Mouse (Mus musculus): ENCODE data around the gene Pde4d. TPM values are rescaled to one million over a fixed set of nuclear protein-coding genes. Genes with fewer than 3 reads are reported as not detected.

Pde4d gene
- polyA plus RNA-seq, 1 experiment from 2014 or later: 13.5 TPM

DNA sequence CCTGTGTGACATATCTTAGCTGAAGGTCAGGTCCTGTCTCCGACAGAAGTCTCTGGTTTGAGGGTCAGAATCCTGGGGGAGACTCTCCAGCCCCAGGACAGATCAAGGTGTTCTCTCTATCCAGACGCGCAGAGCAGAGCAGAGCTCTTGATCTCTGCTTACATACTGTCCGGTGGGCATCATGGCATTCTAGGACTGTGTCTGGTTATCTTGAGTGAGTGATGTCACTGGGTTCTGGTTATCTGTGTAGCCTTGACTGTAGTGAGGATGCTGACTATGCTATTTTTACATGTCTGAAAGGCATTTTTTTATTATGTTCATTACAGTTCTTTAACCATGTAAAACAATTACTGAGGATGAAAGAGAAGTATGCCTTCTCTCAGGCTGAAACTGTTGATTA lies 797.3 kb downstream of the Pde4d start:
- no peaks in the 10 kb centered on the region for H3K9me3 ChIP-seq
- no peak for DNase-seq (ENCODE audit: low spot score)
- H3K27me3 ChIP-seq (ENCODE audit: insufficient read depth, poor library complexity, severe bottlenecking): no peaks in the 10 kb centered on the region
- no peaks in the 10 kb centered on the region for H3K36me3 ChIP-seq
- H3K27ac ChIP-seq: no peak overlapping the region
- H3K4me1 ChIP-seq (replicated peaks): no peaks in the 10 kb centered on the region
- H3K4me3 ChIP-seq: no peak overlapping the region
- 90% methylated on average over 4 of the region's 4 CpGs for WGBS

GRCm38 (mm10) chr13:109249315-109249714 lies 799.6 kb downstream of the Pde4d start:
- H3K36me3 ChIP-seq: no peaks in the 10 kb centered on the region
- no peaks in the 10 kb centered on the region for H3K9me3 ChIP-seq
- H3K4me1 ChIP-seq (replicated peaks): no peaks in the 10 kb centered on the region
- H3K4me3 ChIP-seq: no peak overlapping the region
- H3K27me3 ChIP-seq (ENCODE audit: insufficient read depth, poor library complexity, severe bottlenecking): no peaks in the 10 kb centered on the region
- DNase-seq (ENCODE audit: low spot score): no peak
- no peak overlapping the region for H3K27ac ChIP-seq

DNA sequence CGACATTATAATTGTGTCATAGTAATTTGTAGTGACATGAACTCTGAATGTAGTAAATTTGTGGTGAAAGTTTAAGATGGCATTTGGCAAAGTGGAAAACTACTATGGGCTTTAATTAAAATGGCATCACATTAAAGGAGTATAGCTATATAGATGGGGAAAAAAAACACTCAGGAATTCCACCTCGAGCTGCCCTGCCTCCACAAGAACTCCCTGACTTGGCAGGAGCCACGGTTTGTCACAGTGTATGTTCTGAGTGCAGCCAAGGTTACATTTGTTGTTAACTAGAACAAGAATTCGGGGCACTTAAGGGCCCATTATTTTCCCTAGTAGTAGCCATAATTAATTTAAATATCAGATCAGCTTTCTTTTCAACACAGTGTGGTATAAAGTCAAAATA lies 805.9 kb downstream of the Pde4d start:
- DNase-seq (ENCODE audit: low spot score): no peak
- H3K27me3 ChIP-seq (ENCODE audit: insufficient read depth, poor library complexity, severe bottlenecking): no peaks in the 10 kb centered on the region
- H3K36me3 ChIP-seq: no peaks in the 10 kb centered on the region
- 78% methylated on average over 4 of the region's 4 CpGs for WGBS
- H3K27ac ChIP-seq: no peak overlapping the region
- peaks cover 9% of the 10 kb centered on the region for H3K4me1 ChIP-seq (replicated peaks)
- no peak overlapping the region for H3K4me3 ChIP-seq
- H3K9me3 ChIP-seq: no peaks in the 10 kb centered on the region

DNA sequence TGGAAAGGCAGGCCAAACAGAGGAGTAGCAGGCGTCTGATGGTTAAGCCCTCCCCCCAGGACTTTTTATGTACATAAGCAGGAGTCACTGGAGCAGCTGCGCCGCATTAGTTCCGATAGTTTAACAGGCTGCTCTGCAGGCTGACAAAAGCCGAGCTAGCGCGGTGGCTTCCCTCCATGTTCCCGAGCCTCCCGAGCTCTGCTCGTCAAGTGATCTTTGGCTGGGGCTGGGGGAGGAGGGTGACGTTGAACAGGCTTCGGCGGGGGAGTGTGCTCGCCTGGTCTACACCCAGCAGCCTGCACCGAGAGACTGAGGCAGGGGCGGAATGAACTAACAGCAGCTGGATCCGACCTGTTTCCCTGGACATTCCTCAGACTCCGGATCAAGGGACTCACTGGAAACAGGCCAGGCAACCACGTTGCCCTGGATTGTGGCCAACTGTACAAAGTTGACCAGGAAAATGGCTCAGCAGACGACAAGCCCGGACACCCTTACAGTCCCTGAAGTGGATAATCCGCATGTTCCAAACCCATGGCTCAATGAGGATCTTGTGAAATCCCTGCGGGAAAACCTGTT lies 810.6 kb downstream of the Pde4d start:
- H3K27ac ChIP-seq: peak overlapping the region; percentile 92
- peaks cover 33% of the 10 kb centered on the region for H3K4me1 ChIP-seq (replicated peaks)
- under 1% methylated on average over 23 of the region's 23 CpGs for WGBS

DNA sequence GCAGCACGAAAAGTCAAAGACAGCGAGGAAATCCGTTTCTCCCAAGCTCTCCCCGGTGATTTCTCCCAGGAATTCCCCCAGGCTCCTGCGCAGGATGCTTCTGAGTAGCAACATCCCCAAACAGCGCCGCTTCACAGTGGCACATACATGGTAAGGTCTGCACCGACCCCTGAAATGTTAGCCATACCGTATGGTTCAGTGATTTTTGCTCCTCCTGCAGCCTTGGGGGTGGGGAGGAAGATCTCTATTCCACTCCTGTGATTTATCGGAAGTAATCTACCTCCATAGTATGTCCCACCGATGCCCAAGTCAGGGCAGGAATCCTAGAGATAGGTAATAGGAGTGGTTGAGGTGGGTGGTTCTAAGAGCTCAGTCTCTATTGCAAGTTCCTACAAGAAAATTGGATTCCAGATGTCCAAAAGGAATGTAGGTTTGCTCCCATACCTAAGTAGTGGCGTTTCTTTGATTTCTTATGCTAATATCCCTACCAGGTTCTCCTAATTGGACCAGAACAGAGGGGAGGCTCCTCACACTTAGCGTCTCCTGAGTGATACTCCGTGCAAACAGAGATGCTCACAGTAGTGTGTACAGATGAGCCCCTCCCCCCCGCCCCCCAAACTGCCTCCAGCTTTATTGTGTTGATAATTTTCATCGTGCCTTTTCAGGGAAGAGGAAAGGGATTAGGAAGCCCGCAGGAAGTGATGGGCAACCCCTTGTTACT lies 811.2 kb downstream of the Pde4d start:
- H3K27me3 ChIP-seq (ENCODE audit: insufficient read depth, poor library complexity, severe bottlenecking): no peaks in the 10 kb centered on the region
- whole genome bisulfite sequencing: 1% methylated on average over 17 of the region's 17 CpGs
- H3K4me1 ChIP-seq (replicated peaks): peaks cover 33% of the 10 kb centered on the region
- H3K4me3 ChIP-seq: peak overlapping the region; percentile 61
- peak; percentile 26 for DNase-seq (ENCODE audit: low spot score)
- H3K36me3 ChIP-seq: no peaks in the 10 kb centered on the region
- H3K27ac ChIP-seq: peak overlapping the region; percentile 92
- no peaks in the 10 kb centered on the region for H3K9me3 ChIP-seq

More for the DNA sequence above, 810.6 kb downstream of the Pde4d start:
- H3K36me3 ChIP-seq: no peaks in the 10 kb centered on the region
- H3K4me3 ChIP-seq: peak overlapping the region; percentile 61
- no peaks in the 10 kb centered on the region for H3K27me3 ChIP-seq (ENCODE audit: insufficient read depth, poor library complexity, severe bottlenecking)
- DNase-seq (ENCODE audit: low spot score): peak; percentile 87
- H3K9me3 ChIP-seq: no peaks in the 10 kb centered on the region

DNA sequence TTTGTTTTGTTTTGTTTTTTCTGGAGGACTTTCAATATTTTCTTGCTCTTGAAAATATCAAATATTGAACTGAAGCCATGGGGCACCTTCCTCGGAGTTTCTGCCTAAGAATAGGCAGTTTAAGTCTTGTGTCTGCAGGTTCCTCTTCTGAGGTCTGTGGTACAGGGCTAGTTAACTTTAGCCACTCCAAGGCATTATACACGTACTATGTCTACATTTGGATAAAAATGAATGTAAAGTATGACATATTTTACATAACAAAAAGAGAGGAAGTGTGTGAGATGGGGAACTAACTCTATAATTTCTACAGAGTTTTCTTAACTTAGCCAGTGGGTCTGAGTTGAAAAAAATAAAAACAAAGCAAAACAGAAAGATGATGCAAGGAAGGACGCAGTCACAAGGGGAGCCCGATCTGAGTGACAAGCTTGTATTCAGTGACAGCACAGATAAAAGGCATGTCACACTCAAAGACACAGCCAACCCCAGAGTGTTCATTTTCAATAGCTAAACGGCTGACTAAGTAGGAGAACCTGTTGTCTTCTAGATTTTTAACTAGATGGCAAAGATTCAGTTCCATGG lies 812.0 kb downstream of the Pde4d start:
- DNase-seq (ENCODE audit: low spot score): no peak
- Histone ChIP-seq H3K9me3 (no peaks in the 10 kb centered on the region), H3K4me3 (peak overlapping the region; percentile 61), H3K36me3 (no peaks in the 10 kb centered on the region), H3K4me1 (replicated peaks) (peaks cover 33% of the 10 kb centered on the region), H3K27me3 (ENCODE audit: insufficient read depth, poor library complexity, severe bottlenecking) (no peaks in the 10 kb centered on the region), H3K27ac (peak overlapping the region; percentile 50; the same call in 1 of the 2 replicates)
- 19% methylated on average over 5 of the region's 5 CpGs for WGBS

- H3K27ac ChIP-seq: no peak overlapping the region; the same call in 1 of the 2 replicates
- no peaks in the 10 kb centered on the region for H3K9me3 ChIP-seq
- WGBS: 85% methylated on average over 5 of the region's 5 CpGs
- peaks cover 33% of the 10 kb centered on the region for H3K4me1 ChIP-seq (replicated peaks)
- H3K36me3 ChIP-seq: no peaks in the 10 kb centered on the region
- no peaks in the 10 kb centered on the region for H3K27me3 ChIP-seq (ENCODE audit: insufficient read depth, poor library complexity, severe bottlenecking)
- DNase-seq (ENCODE audit: low spot score): no peak
- peak overlapping the region; percentile 61 for H3K4me3 ChIP-seq
Observed at GRCm38 (mm10) chr13:109262501-109262900, 812.8 kb downstream of the Pde4d start.

DNA sequence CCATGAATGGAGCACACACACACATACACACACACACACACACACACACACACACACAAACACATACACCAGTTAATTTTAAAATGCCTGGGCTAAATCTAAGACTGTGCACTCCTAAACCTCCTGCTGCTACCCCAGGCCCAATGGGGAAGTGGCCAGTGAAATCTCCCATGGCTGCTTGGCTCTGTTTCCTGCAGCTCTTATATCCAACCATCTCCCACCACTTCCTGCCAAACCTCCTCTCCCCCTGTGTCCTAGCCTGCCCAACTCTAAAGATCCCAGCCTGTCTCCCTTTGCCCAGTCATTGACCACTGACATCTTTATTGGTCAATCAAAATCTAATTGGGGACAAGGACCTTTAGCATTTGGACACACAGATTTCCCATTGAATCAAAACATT lies 814.1 kb downstream of the Pde4d start:
- H3K27ac ChIP-seq: no peak overlapping the region
- no peaks in the 10 kb centered on the region for H3K9me3 ChIP-seq
- H3K27me3 ChIP-seq (ENCODE audit: insufficient read depth, poor library complexity, severe bottlenecking): no peaks in the 10 kb centered on the region
- DNase-seq (ENCODE audit: low spot score): no peak
- H3K36me3 ChIP-seq: no peaks in the 10 kb centered on the region
- no peak overlapping the region for H3K4me3 ChIP-seq
- H3K4me1 ChIP-seq (replicated peaks): peaks cover 37% of the 10 kb centered on the region

GRCm38 (mm10) chr13:109268253-109268652 lies 818.5 kb downstream of the Pde4d start:
- H3K27me3 ChIP-seq (ENCODE audit: insufficient read depth, poor library complexity, severe bottlenecking): no peaks in the 10 kb centered on the region
- H3K4me3 ChIP-seq: no peak overlapping the region
- no peaks in the 10 kb centered on the region for H3K9me3 ChIP-seq
- H3K27ac ChIP-seq: no peak overlapping the region
- whole genome bisulfite sequencing: 64% methylated on average over 3 of the region's 3 CpGs
- H3K36me3 ChIP-seq: no peaks in the 10 kb centered on the region
- no peak for DNase-seq (ENCODE audit: low spot score)
- 0 out of 2 replicates have a peak, but pooled peaks cover 4% of the 10 kb centered on the region for H3K4me1 ChIP-seq (replicated peaks)

DNA sequence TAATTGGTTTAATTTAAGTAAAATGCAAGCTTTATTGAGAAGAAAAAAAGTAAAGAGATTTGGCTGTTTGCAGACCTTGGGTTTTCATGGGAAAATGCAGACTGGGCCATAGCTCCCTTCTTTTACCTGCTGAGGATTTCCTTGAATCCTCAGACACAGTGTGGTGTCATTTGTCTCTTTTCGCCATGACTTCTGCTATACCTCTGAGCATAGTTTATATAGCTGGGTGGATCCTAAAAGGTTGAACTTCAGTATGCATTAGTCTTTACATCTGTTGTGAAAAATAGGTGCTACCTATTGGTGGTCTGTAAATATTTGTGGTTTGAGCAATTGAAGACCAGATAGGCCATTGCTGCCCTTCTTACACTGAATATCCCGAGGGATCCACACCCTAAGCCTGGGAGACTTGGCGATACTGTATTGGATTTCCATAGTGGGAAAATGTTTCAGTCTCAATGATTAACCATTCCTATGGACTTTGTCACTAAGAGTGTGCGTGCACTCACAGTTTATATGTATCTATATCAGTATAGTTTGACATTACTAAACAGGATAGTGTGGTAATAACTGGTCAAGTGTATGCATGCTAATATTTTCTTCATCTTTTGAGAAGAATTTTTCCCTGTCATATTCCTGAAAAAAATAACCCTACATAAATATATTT lies 819.0 kb downstream of the Pde4d start:
- H3K9me3 ChIP-seq: no peaks in the 10 kb centered on the region
- no peak overlapping the region for H3K27ac ChIP-seq
- no peaks in the 10 kb centered on the region for H3K27me3 ChIP-seq (ENCODE audit: insufficient read depth, poor library complexity, severe bottlenecking)
- 92% methylated on average over 4 of the region's 4 CpGs for WGBS
- H3K4me3 ChIP-seq: no peak overlapping the region
- H3K36me3 ChIP-seq: no peaks in the 10 kb centered on the region
- H3K4me1 ChIP-seq (replicated peaks): 0 out of 2 replicates have a peak, but pooled peaks cover 4% of the 10 kb centered on the region
- DNase-seq (ENCODE audit: low spot score): no peak

- WGBS: 93% methylated on average over 10 of the region's 10 CpGs
- H3K4me1 ChIP-seq (replicated peaks): 0 out of 2 replicates have a peak, but pooled peaks cover 8% of the 10 kb centered on the region
- no peaks in the 10 kb centered on the region for H3K36me3 ChIP-seq
- DNase-seq (ENCODE audit: low spot score): no peak
- H3K27me3 ChIP-seq (ENCODE audit: insufficient read depth, poor library complexity, severe bottlenecking): no peaks in the 10 kb centered on the region
- no peak overlapping the region for H3K27ac ChIP-seq
- peaks cover 7% of the 10 kb centered on the region; the same call in 1 of the 2 replicates for H3K9me3 ChIP-seq
- H3K4me3 ChIP-seq: no peak overlapping the region
Observed at GRCm38 (mm10) chr13:109274869-109275268, 825.1 kb downstream of the Pde4d start.

DNA sequence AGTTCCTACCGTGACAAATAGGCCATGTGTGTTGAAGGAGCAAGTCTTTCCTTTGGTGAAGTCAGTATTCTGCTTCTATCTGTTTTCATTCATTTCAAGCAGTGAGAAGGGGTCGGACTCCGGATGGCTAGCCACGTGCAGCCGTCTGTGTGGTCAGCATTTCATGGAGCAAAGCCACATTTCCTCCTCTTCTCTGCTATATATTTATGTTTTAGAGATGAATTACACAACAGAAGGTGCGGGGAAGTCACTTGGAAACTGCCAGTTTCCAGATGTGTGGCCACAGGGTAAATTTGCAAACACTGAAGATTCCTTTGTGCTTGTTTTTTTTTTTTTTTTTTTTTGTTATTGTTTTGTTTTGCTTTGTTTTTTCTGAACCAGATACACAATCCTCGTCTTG lies 828.0 kb downstream of the Pde4d start:
- H3K4me3 ChIP-seq: no peak overlapping the region
- H3K9me3 ChIP-seq: peaks cover 7% of the 10 kb centered on the region; the same call in 1 of the 2 replicates
- H3K36me3 ChIP-seq: no peaks in the 10 kb centered on the region
- no peak overlapping the region for H3K27ac ChIP-seq
- no peak for DNase-seq (ENCODE audit: low spot score)
- 67% methylated on average over 7 of the region's 7 CpGs for WGBS
- H3K4me1 ChIP-seq (replicated peaks): 0 out of 2 replicates have a peak, but pooled peaks cover 8% of the 10 kb centered on the region
- no peaks in the 10 kb centered on the region for H3K27me3 ChIP-seq (ENCODE audit: insufficient read depth, poor library complexity, severe bottlenecking)

- H3K9me3 ChIP-seq: peaks cover 7% of the 10 kb centered on the region; the same call in 1 of the 2 replicates
- H3K27me3 ChIP-seq (ENCODE audit: insufficient read depth, poor library complexity, severe bottlenecking): no peaks in the 10 kb centered on the region
- DNase-seq (ENCODE audit: low spot score): no peak
- no peaks in the 10 kb centered on the region for H3K36me3 ChIP-seq
- H3K27ac ChIP-seq: no peak overlapping the region
- 65% methylated on average over 10 of the region's 10 CpGs for whole genome bisulfite sequencing
- H3K4me3 ChIP-seq: no peak overlapping the region
- 0 out of 2 replicates have a peak, but pooled peaks cover 8% of the 10 kb centered on the region for H3K4me1 ChIP-seq (replicated peaks)
Observed at GRCm38 (mm10) chr13:109278504-109278912, 828.8 kb downstream of the Pde4d start.
